Mouse (Mus musculus) cerebellum, postnatal 10 days (tissue): ENCODE data around the gene Card11.

Source experiments
- DNase-seq, 2 experiments: peaks; one replicate each; pipeline ENCODE4 v3.0.0; 2021; ENCODE audit warnings: mixed read lengths in 2 of 2

The Card11 gene

GRCm38 (mm10) chr5:140985311-140986050 is 14.9 kb downstream of the Card11 start:
- peak; percentile 88 to 93 for DNase-seq

GRCm38 (mm10) chr5:140981370-140981805 is 19.0 kb downstream of the Card11 start:
- peak; percentile 25 to 29 for DNase-seq

GRCm38 (mm10) chr5:140980783-140981182 is 19.6 kb downstream of the Card11 start:
- DNase-seq, result no peak

- DNase-seq, result no peak
These were observed 20.3 kb downstream of the Card11 start for GRCm38 (mm10) chr5:140980051-140980450.

- peak; percentile 79 to 80 for DNase-seq
These were observed 37.4 kb downstream of the Card11 start for GRCm38 (mm10) chr5:140962945-140963344.

- DNase-seq, result no peak
These were observed 39.6 kb downstream of the Card11 start for GRCm38 (mm10) chr5:140960732-140961131.

GRCm38 (mm10) chr5:140959160-140959559 is 41.2 kb downstream of the Card11 start:
- peak; percentile 79 to 87 for DNase-seq

GRCm38 (mm10) chr5:140957106-140957505 is 43.3 kb downstream of the Card11 start:
- DNase-seq, result no peak

- peak; percentile 49 to 59 for DNase-seq
These were observed 44.7 kb downstream of the Card11 start for GRCm38 (mm10) chr5:140955666-140956065.

GRCm38 (mm10) chr5:140951801-140952200 is 48.6 kb downstream of the Card11 start:
- no peak for DNase-seq

- peak in 1 of 2 experiments; percentile 28 for DNase-seq
These were observed 52.4 kb downstream of the Card11 start for GRCm38 (mm10) chr5:140948009-140948408.

GRCm38 (mm10) chr5:140946034-140946433 is 54.3 kb downstream of the Card11 start:
- no peak for DNase-seq

- no peak for DNase-seq
These were observed 55.8 kb downstream of the Card11 start for GRCm38 (mm10) chr5:140944382-140945125.

- DNase-seq, result peak; percentile 62 to 72
These were observed 59.4 kb downstream of the Card11 start for GRCm38 (mm10) chr5:140940923-140941491.

- DNase-seq, result peak; percentile 45 to 47
These were observed 60.0 kb downstream of the Card11 start for GRCm38 (mm10) chr5:140940257-140940922.

- no peak for DNase-seq
These were observed 63.6 kb downstream of the Card11 start for GRCm38 (mm10) chr5:140936816-140937215.

GRCm38 (mm10) chr5:140935848-140936247 is 64.5 kb downstream of the Card11 start:
- no peak for DNase-seq

- DNase-seq, result peak; percentile 71 to 78
These were observed 65.6 kb downstream of the Card11 start for GRCm38 (mm10) chr5:140934639-140935315.

- peak; percentile 42 to 54 for DNase-seq
These were observed 68.7 kb downstream of the Card11 start for GRCm38 (mm10) chr5:140931523-140932229.

- DNase-seq, result no peak
These were observed 81.9 kb downstream of the Card11 start for GRCm38 (mm10) chr5:140918519-140918918.

- DNase-seq, result no peak
These were observed 82.6 kb downstream of the Card11 start for GRCm38 (mm10) chr5:140917807-140918206.

GRCm38 (mm10) chr5:140910841-140911240 is 89.5 kb downstream of the Card11 start:
- peak; percentile 81 to 85 for DNase-seq
